Mouse (Mus musculus) small intestine, adult 2 months (tissue): ENCODE results near the gene Gm428. TPM values are rescaled to one million over a fixed set of nuclear protein-coding genes. Genes with fewer than 3 reads are reported as not detected.
"Not testable (repeated sequence)": the region's sequence is repeated elsewhere in the genome, so short reads cannot be mapped to it uniquely, and the experiment has no call there.

Experiments used
- H3K27ac ChIP-seq: fragments of 200-500 bp; 2 replicates; pipeline ENCODE4 v1.5.1; 2012; ENCODE audit warnings: low read depth, low read length, control low read depth, inconsistent platforms; ENCODE audit not compliant: insufficient read depth
- H3K27me3 ChIP-seq: fragments of 200-500 bp; 2 replicates; pipeline ENCODE4 v1.6.1; 2012; ENCODE audit warnings: mild to moderate bottlenecking, moderate library complexity, low read length, inconsistent platforms; ENCODE audit not compliant: control insufficient read depth, insufficient read depth
- H3K36me3 ChIP-seq: fragments of 200-500 bp; 2 replicates; pipeline ENCODE4 v1.6.1; 2012; ENCODE audit warnings: mild to moderate bottlenecking, low read length, control low read depth, inconsistent platforms; ENCODE audit not compliant: control insufficient read depth, insufficient read depth
- H3K4me1 ChIP-seq: fragments of 200-500 bp; 2 replicates; pipeline ENCODE4 v1.6.1; 2012; ENCODE audit warnings: low read length, inconsistent platforms, mixed read lengths; ENCODE audit not compliant: control insufficient read depth, insufficient read depth, insufficient read length
- H3K4me3 ChIP-seq: fragments of 200-500 bp; 2 replicates; pipeline ENCODE4 v1.5.1; 2012; ENCODE audit warnings: low read depth, mild to moderate bottlenecking, control low read depth, inconsistent platforms, low read length, moderate library complexity
- CTCF ChIP-seq: fragments of 200-500 bp; IDR thresholded peaks from 2 replicates; pipeline ENCODE4 v1.5.1; 2012; ENCODE audit warnings: low read depth, mild to moderate bottlenecking, control low read depth, inconsistent platforms, low read length, moderate library complexity, mixed read lengths; ENCODE audit not compliant: insufficient replicate concordance, insufficient read length; ENCODE audit errors: extremely low read depth
- POLR2A ChIP-seq: fragments of 200-500 bp; IDR thresholded peaks from 2 replicates; pipeline ENCODE4 v1.6.1; 2012; ENCODE audit warnings: low read depth, mild to moderate bottlenecking, control low read depth, inconsistent platforms, low read length, moderate library complexity
- WGBS: fragments of 180-500 bp; shearing (Covaris S2); methylation state at CpG from one replicate; pipeline ENCODE4 v1.1.7; 2018; 5-methylcytosine and 5-hydroxymethylcytosine counted together
- polyA plus RNA-seq: library from polyadenylated mRNA; depleted of rRNA; stranded (reverse); fragments of >200 nt; gene quantifications from 2 replicates; pipeline ENCODE4 v1.2.3, GENCODE M21; 2012; rRNA removed

The Gm428 gene
- not detected in 2 replicates for polyA plus RNA-seq

GRCm38 (mm10) chr4:73683216-73683615 is at the start of gene Gm428:
TSS of gene Gm428 (plus strand) at chr4:73683516.
- H3K27ac ChIP-seq, H3K36me3 ChIP-seq, H3K4me1 ChIP-seq, H3K27me3 ChIP-seq, H3K4me3 ChIP-seq: not testable (repeated sequence)
- WGBS: 100% methylated on average over 2 of the region's 4 CpGs

- not testable (repeated sequence) for H3K27ac ChIP-seq, H3K4me3 ChIP-seq, H3K4me1 ChIP-seq, H3K27me3 ChIP-seq, H3K36me3 ChIP-seq
- no CpG with 5 or more reads among the region's 4 CpGs for WGBS
These were observed 45.5 kb upstream of the Gm428 start, which contains the start of gene Gm11236 for GRCm38 (mm10) chr4:73637821-73638220. TSS of gene Gm11236 (plus strand) at chr4:73638121.

GRCm38 (mm10) chr4:73661864-73662263 is 21.5 kb upstream of the Gm428 start:
- not testable (repeated sequence) for H3K27ac ChIP-seq, H3K27me3 ChIP-seq, H3K4me3 ChIP-seq, H3K36me3 ChIP-seq, H3K4me1 ChIP-seq
- WGBS: 80% methylated on average over 4 of the region's 4 CpGs

- no CpG with 5 or more reads among the region's 4 CpGs for WGBS
- H3K27me3 ChIP-seq, H3K4me3 ChIP-seq: not testable (repeated sequence)
These were observed 15.3 kb upstream of the Gm428 start, which contains the start of gene Gm11239 for GRCm38 (mm10) chr4:73668054-73668453. TSS of gene Gm11239 (plus strand) at chr4:73668354.

GRCm38 (mm10) chr4:73718761-73719160 is 35.4 kb downstream of the Gm428 start:
- Histone ChIP-seq H3K4me1 (no peaks in the 10 kb centered on the region; the same call in 1 of the 2 replicates), H3K27me3 (no peaks in the 10 kb centered on the region), H3K36me3 (peaks cover 4% of the 10 kb centered on the region; the same call in 1 of the 2 replicates), H3K4me3 (no peak overlapping the region), H3K27ac (no peak overlapping the region)
- WGBS: 20% methylated on average over 1 of the region's 1 CpGs
- TF ChIP-seq POLR2A (no peak), CTCF (no peak)

More at GRCm38 (mm10) chr4:73668054-73668453, 15.3 kb upstream of the Gm428 start, which contains the start of gene Gm11239:
- H3K36me3 ChIP-seq, H3K27ac ChIP-seq, H3K4me1 ChIP-seq: not testable (repeated sequence)

GRCm38 (mm10) chr4:73719819-73720218 is 36.5 kb downstream of the Gm428 start:
- H3K4me1 ChIP-seq: no peaks in the 10 kb centered on the region; the same call in 1 of the 2 replicates
- H3K27me3 ChIP-seq: no peaks in the 10 kb centered on the region
- peaks cover 4% of the 10 kb centered on the region; the same call in 1 of the 2 replicates for H3K36me3 ChIP-seq
- no peak overlapping the region for H3K27ac ChIP-seq
- no peak overlapping the region for H3K4me3 ChIP-seq
- TF ChIP-seq POLR2A: no peak
- TF ChIP-seq CTCF: no peak

Other genes with a start within 250 kb of the Gm428 start
- gene Gm11238, start 75.6 kb upstream of the Gm428 start, polyA plus RNA-seq: not detected in 2 replicates
- gene Gm11237, start 60.5 kb upstream of the Gm428 start, polyA plus RNA-seq: not detected in 2 replicates
- gene Gm11236, start 45.4 kb upstream of the Gm428 start, polyA plus RNA-seq: not detected in 2 replicates
- gene Gm11239, start 15.2 kb upstream of the Gm428 start, polyA plus RNA-seq: not detected in 2 replicates
- gene Rasef, start 107.5 kb downstream of the Gm428 start, polyA plus RNA-seq: 3.9 and 4.3 TPM in 2 replicates
- gene Gm11758, start 192.8 kb downstream of the Gm428 start, polyA plus RNA-seq: not detected in 2 replicates
- gene Gm11757, start 207.6 kb downstream of the Gm428 start, polyA plus RNA-seq: not detected in 2 replicates
- gene Gm13871, start 222.4 kb downstream of the Gm428 start, polyA plus RNA-seq: not detected in 2 replicates
- gene Gm11756, start 237.2 kb downstream of the Gm428 start, polyA plus RNA-seq: not detected in 2 replicates